Mouse (Mus musculus) cerebellum, adult 2 months (tissue): ENCODE measurements at regions not wholly inside any gene's neighbourhood (a gene's known extent, or its start where the extent isn't known, plus 50 kb on each side); places are given as distances from the start of the nearest gene placed in this dataset.

ENCODE experiments used
- CTCF ChIP-seq: fragments of 200-500 bp; IDR thresholded peaks from 2 replicates; pipeline ENCODE4 v1.5.1; 2011; ENCODE audit warnings: low read depth, mild to moderate bottlenecking, control low read depth, low read length, moderate library complexity, borderline replicate concordance; ENCODE audit not compliant: insufficient read depth
- POLR2A ChIP-seq: fragments of 200-500 bp; IDR thresholded peaks from 2 replicates; pipeline ENCODE4 v1.6.1; 2011; ENCODE audit warnings: low read length, control low read depth, borderline replicate concordance; ENCODE audit not compliant: insufficient read depth

DNA sequence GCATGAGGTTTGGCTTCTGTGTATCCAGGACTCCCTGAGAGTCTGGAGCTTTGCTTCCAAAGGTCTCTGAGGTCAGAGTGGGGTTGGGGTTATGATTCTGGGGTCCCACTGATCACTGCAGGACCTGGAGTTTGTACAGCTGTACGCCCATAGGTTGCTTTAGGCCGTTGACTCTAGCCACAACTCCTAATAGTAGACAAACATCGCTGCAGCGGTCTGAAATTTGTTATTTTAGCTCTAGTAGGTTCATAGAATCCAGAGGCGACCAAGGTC, 67.4 kb upstream of the Serbp1 start:
- no peak for TF ChIP-seq CTCF
- no peak for TF ChIP-seq POLR2A
